Mouse (Mus musculus) erythroblast, embryonic 14.5 days (primary cell): ENCODE measurements around the gene Syne2. TPM values are rescaled to one million over a fixed set of nuclear protein-coding genes. Genes with fewer than 3 reads are reported as not detected.

Experiments used
- H3K27me3 ChIP-seq: 2 replicates; pipeline ENCODE4 v1.6.1; 2012; ENCODE audit warnings: inconsistent platforms; ENCODE audit not compliant: control insufficient read depth
- H3K36me3 ChIP-seq: 2 replicates; pipeline ENCODE4 v1.6.1; 2012; ENCODE audit warnings: mild to moderate bottlenecking, inconsistent platforms; ENCODE audit not compliant: control insufficient read depth
- H3K4me1 ChIP-seq: 2 replicates; pipeline ENCODE4 v1.6.1; 2012; ENCODE audit warnings: inconsistent platforms; ENCODE audit not compliant: control insufficient read depth
- H3K4me3 ChIP-seq: replicated peaks from 2 replicates; pipeline ENCODE3; 2012; ENCODE audit warnings: moderate library complexity, mild to moderate bottlenecking, inconsistent platforms
- H3K9me3 ChIP-seq: 2 replicates; pipeline ENCODE4 v1.6.1; 2012; ENCODE audit warnings: low read length, inconsistent platforms, mixed read lengths; ENCODE audit not compliant: control insufficient read depth
- GATA1 ChIP-seq: IDR thresholded peaks from 2 replicates; pipeline ENCODE4 v1.6.1; 2012; ENCODE audit warnings: low read length, inconsistent platforms, mixed read lengths
- TAL1 ChIP-seq: IDR thresholded peaks from 3 replicates; pipeline ENCODE4 v1.6.1; 2012; ENCODE audit warnings: low read length, inconsistent platforms, mixed read lengths
- polyA plus RNA-seq: library from polyadenylated mRNA; stranded (reverse); fragments of >175 nt; gene quantifications from 2 replicates; pipeline ENCODE4 v1.2.3, GENCODE M21; 2012

The Syne2 gene
- polyA plus RNA-seq, 1 experiment: not detected

- peaks cover 9% of the 10 kb centered on the region; the same call in 1 of the 2 replicates for H3K27me3 ChIP-seq
- no peaks in the 10 kb centered on the region for H3K9me3 ChIP-seq
- peaks cover 7% of the 10 kb centered on the region for H3K4me1 ChIP-seq
- H3K36me3 ChIP-seq: no peaks in the 10 kb centered on the region
- H3K4me3 ChIP-seq: no peak overlapping the region
- TF ChIP-seq GATA1 (no peak), TAL1 (no peak)
Observed at GRCm38 (mm10) chr12:75856096-75856868, 38.3 kb downstream of the Syne2 start.

GRCm38 (mm10) chr12:75859936-75860335 is 42.0 kb downstream of the Syne2 start:
- Histone ChIP-seq H3K9me3 (no peaks in the 10 kb centered on the region), H3K4me1 (peaks cover 3% of the 10 kb centered on the region), H3K36me3 (no peaks in the 10 kb centered on the region), H3K27me3 (peaks cover 4% of the 10 kb centered on the region; the same call in 1 of the 2 replicates), H3K4me3 (no peak overlapping the region)
- TF ChIP-seq TAL1 (no peak), GATA1 (no peak)

- peaks cover 3% of the 10 kb centered on the region; the same call in 1 of the 2 replicates for H3K27me3 ChIP-seq
- H3K9me3 ChIP-seq: no peaks in the 10 kb centered on the region
- no peak overlapping the region for H3K4me3 ChIP-seq
- H3K4me1 ChIP-seq: no peaks in the 10 kb centered on the region
- no peaks in the 10 kb centered on the region for H3K36me3 ChIP-seq
- TF ChIP-seq TAL1: no peak
- TF ChIP-seq GATA1: no peak
Observed at GRCm38 (mm10) chr12:75860843-75861242, 42.9 kb downstream of the Syne2 start.

- TF ChIP-seq TAL1: no peak
- no peak for TF ChIP-seq GATA1
- H3K36me3 ChIP-seq: no peaks in the 10 kb centered on the region
- no peak overlapping the region for H3K4me3 ChIP-seq
- H3K27me3 ChIP-seq: no peaks in the 10 kb centered on the region
- H3K9me3 ChIP-seq: no peaks in the 10 kb centered on the region
- no peaks in the 10 kb centered on the region for H3K4me1 ChIP-seq
Observed at GRCm38 (mm10) chr12:75865166-75865565, 47.2 kb downstream of the Syne2 start.

- H3K4me1 ChIP-seq: no peaks in the 10 kb centered on the region
- TF ChIP-seq GATA1: no peak
- no peak for TF ChIP-seq TAL1
- no peaks in the 10 kb centered on the region for H3K9me3 ChIP-seq
- H3K4me3 ChIP-seq: no peak overlapping the region
- H3K36me3 ChIP-seq: no peaks in the 10 kb centered on the region
- H3K27me3 ChIP-seq: no peaks in the 10 kb centered on the region
Observed at GRCm38 (mm10) chr12:75866419-75867373, 48.8 kb downstream of the Syne2 start.

GRCm38 (mm10) chr12:75873546-75874235 is 55.8 kb downstream of the Syne2 start:
- TF ChIP-seq GATA1: no peak
- TF ChIP-seq TAL1: no peak
- no peaks in the 10 kb centered on the region for H3K9me3 ChIP-seq
- H3K4me3 ChIP-seq: no peak overlapping the region
- no peaks in the 10 kb centered on the region for H3K4me1 ChIP-seq
- no peaks in the 10 kb centered on the region for H3K36me3 ChIP-seq
- no peaks in the 10 kb centered on the region for H3K27me3 ChIP-seq

- Histone ChIP-seq H3K27me3 (no peaks in the 10 kb centered on the region), H3K4me1 (no peaks in the 10 kb centered on the region), H3K36me3 (no peaks in the 10 kb centered on the region), H3K9me3 (no peaks in the 10 kb centered on the region), H3K4me3 (no peak overlapping the region)
- TF ChIP-seq GATA1 (no peak), TAL1 (no peak)
Observed at GRCm38 (mm10) chr12:75874287-75874994, 56.5 kb downstream of the Syne2 start.

- no peak for TF ChIP-seq GATA1
- no peak for TF ChIP-seq TAL1
- H3K4me3 ChIP-seq: no peak overlapping the region
- no peaks in the 10 kb centered on the region for H3K27me3 ChIP-seq
- H3K9me3 ChIP-seq: no peaks in the 10 kb centered on the region
- no peaks in the 10 kb centered on the region for H3K36me3 ChIP-seq
- H3K4me1 ChIP-seq: no peaks in the 10 kb centered on the region
Observed at GRCm38 (mm10) chr12:75879636-75880317, 61.8 kb downstream of the Syne2 start.
